Comparison of ENCODE assay signal across 24 mouse cellular contexts in genomic region chr8:45596591-45596990, GRCm38 (mm10).
DNase-seq lines count a peak whose midpoint lies in the region; ATAC-seq and TF ChIP-seq lines count a peak whose summit lies in the region.
"Had no signal": no experiment of that assay in that cellular context is flagged by ENCODE, and none has a peak within 500 bp of the region (broad histone marks: within the 10 kb centered on the region; RNA-seq: fewer than 3 reads in every experiment).

No protein-coding gene starts in this region.

- TF ChIP-seq POLR2A in embryonic fibroblast, embryonic 13.5 days (IDR thresholded peaks at IDR 0.05; ENCODE audit: low read depth, low read length), result no peak

- DNase-seq in frontal cortex, postnatal 25 days (ENCODE audit: low spot score in 2 of 2), result no peak
- DNase-seq in midbrain, embryonic 11.5 days (ENCODE audit: low spot score, missing footprints), result peak; percentile 45
- DNase-seq in ovary, postnatal 36 days (ENCODE audit: low spot score), result no peak
- DNase-seq: adrenal gland, adult 8-10 months; adrenal gland, postnatal 25 days; B cell, adult 2 months; cerebellum, adult 18-20 months; cerebellum, adult 9-10 months; cerebellum, postnatal 14 days; gastrocnemius, adult 2 months; gastrocnemius, postnatal 14 days; heart, postnatal 10 days; heart, postnatal 36 days had no signal

- no peaks in the 10 kb centered on the region for H3K4me1 ChIP-seq in midbrain, embryonic 11.5 days (ENCODE audit: control insufficient read depth, insufficient read depth, low read length)
- H3K4me1 ChIP-seq in midbrain, embryonic 13.5 days (replicated peaks), result peaks cover 4% of the 10 kb centered on the region; the same call in 1 of the 2 replicates
- H3K4me1 ChIP-seq in embryonic fibroblast, embryonic 13.5 days (ENCODE audit: control insufficient read depth, insufficient read depth, low read length), result peaks cover 18% of the 10 kb centered on the region
- peaks cover 14% of the 10 kb centered on the region; the same call in 1 of the 2 replicates for H3K4me1 ChIP-seq in heart, embryonic 12.5 days (replicated peaks)
- H3K4me1 ChIP-seq: hindbrain, embryonic 10.5 days had no signal

- no peak overlapping the region for H3K4me2 ChIP-seq in midbrain, embryonic 11.5 days
- H3K4me2 ChIP-seq in midbrain, embryonic 13.5 days (replicated peaks), result no peak overlapping the region
- no peak overlapping the region for H3K4me2 ChIP-seq in heart, embryonic 12.5 days
- H3K4me2 ChIP-seq: forebrain, embryonic 15.5 days; heart, embryonic 11.5 days; heart, embryonic 15.5 days; hindbrain, embryonic 13.5 days had no signal

- 88% methylated on average over 2 of the region's 2 CpGs for WGBS in midbrain, embryonic 11.5 days
- 88% methylated on average over 2 of the region's 2 CpGs for WGBS in midbrain, embryonic 13.5 days
- WGBS in heart, embryonic 12.5 days, result 85% methylated on average over 2 of the region's 2 CpGs

- no peak overlapping the region for H3K9ac ChIP-seq in midbrain, embryonic 11.5 days (ENCODE audit: low read length)
- H3K9ac ChIP-seq in midbrain, embryonic 13.5 days (replicated peaks), result no peak overlapping the region
- H3K9ac ChIP-seq in heart, embryonic 12.5 days, result no peak overlapping the region
- H3K9ac ChIP-seq: forebrain, embryonic 15.5 days; heart, embryonic 15.5 days; hindbrain, embryonic 13.5 days had no signal

- no peaks in the 10 kb centered on the region for H3K27me3 ChIP-seq in midbrain, embryonic 11.5 days (ENCODE audit: control insufficient read depth, insufficient read depth, low read length)
- no peaks in the 10 kb centered on the region for H3K27me3 ChIP-seq in midbrain, embryonic 13.5 days
- no peaks in the 10 kb centered on the region for H3K27me3 ChIP-seq in heart, embryonic 12.5 days (replicated peaks)
- H3K27me3 ChIP-seq: forebrain, embryonic 15.5 days; heart, embryonic 15.5 days; hindbrain, embryonic 13.5 days had no signal

- H3K4me3 ChIP-seq in midbrain, embryonic 11.5 days (ENCODE audit: low read depth, low read length), result no peak overlapping the region
- H3K4me3 ChIP-seq in midbrain, embryonic 13.5 days (replicated peaks), result no peak overlapping the region
- no peak overlapping the region for H3K4me3 ChIP-seq in embryonic fibroblast, embryonic 13.5 days (ENCODE audit: insufficient read depth, low read length)
- H3K4me3 ChIP-seq in heart, embryonic 12.5 days, result no peak overlapping the region
- H3K4me3 ChIP-seq: forebrain, embryonic 15.5 days; gastrocnemius, adult 2 months; heart, embryonic 15.5 days; hindbrain, embryonic 10.5 days; hindbrain, embryonic 13.5 days had no signal

- no peaks in the 10 kb centered on the region for H3K36me3 ChIP-seq in midbrain, embryonic 11.5 days (ENCODE audit: control insufficient read depth, insufficient read depth, low read length)
- no peaks in the 10 kb centered on the region for H3K36me3 ChIP-seq in midbrain, embryonic 13.5 days
- no peaks in the 10 kb centered on the region for H3K36me3 ChIP-seq in heart, embryonic 12.5 days
- H3K36me3 ChIP-seq: forebrain, embryonic 15.5 days; heart, embryonic 15.5 days; hindbrain, embryonic 10.5 days; hindbrain, embryonic 13.5 days had no signal

- TF ChIP-seq CTCF in embryonic fibroblast, embryonic 13.5 days (IDR thresholded peaks at IDR 0.05; ENCODE audit: borderline replicate concordance, insufficient read depth, low read length), result no peak

- no peak overlapping the region for H3K27ac ChIP-seq in midbrain, embryonic 11.5 days (ENCODE audit: low read depth, low read length)
- no peak overlapping the region for H3K27ac ChIP-seq in midbrain, embryonic 13.5 days
- peak overlapping the region; percentile 66 for H3K27ac ChIP-seq in embryonic fibroblast, embryonic 13.5 days (ENCODE audit: insufficient read depth, low read length)
- H3K27ac ChIP-seq in heart, embryonic 12.5 days (ENCODE audit: poor library complexity, severe bottlenecking), result no peak overlapping the region
- H3K27ac ChIP-seq: forebrain, embryonic 15.5 days; gastrocnemius, adult 2 months; hindbrain, embryonic 10.5 days; hindbrain, embryonic 13.5 days had no signal

- no peaks in the 10 kb centered on the region for H3K9me3 ChIP-seq in midbrain, embryonic 11.5 days (ENCODE audit: control insufficient read depth, low read length)
- no peaks in the 10 kb centered on the region for H3K9me3 ChIP-seq in midbrain, embryonic 13.5 days
- no peaks in the 10 kb centered on the region for H3K9me3 ChIP-seq in heart, embryonic 12.5 days (replicated peaks)
- H3K9me3 ChIP-seq: forebrain, embryonic 15.5 days; heart, embryonic 15.5 days; hindbrain, embryonic 10.5 days; hindbrain, embryonic 13.5 days had no signal

- ATAC-seq in frontal cortex, adult (ENCODE audit: low TSS enrichment), result 0 out of 2 replicates have a peak, but pooled peaks have one; percentile 26
- no peak for ATAC-seq in midbrain, embryonic 11.5 days (ENCODE audit: low FRiP score)
- ATAC-seq in midbrain, embryonic 13.5 days, result no peak
- ATAC-seq in heart, embryonic 12.5 days (ENCODE audit: insufficient number of reproducible peaks, low FRiP score), result no peak
- ATAC-seq: CD4-positive, CD25-positive, alpha-beta regulatory T cell, adult 4 months; forebrain, embryonic 15.5 days; hindbrain, embryonic 16.5 days had no signal
